Mouse (Mus musculus) midbrain, embryonic 13.5 days (tissue): ENCODE measurements at regions not wholly inside any gene's neighbourhood (a gene's known extent, or its start where the extent isn't known, plus 50 kb on each side); places are given as distances from the start of the nearest gene placed in this dataset. TPM values are rescaled to one million over a fixed set of nuclear protein-coding genes. Genes with fewer than 3 reads are reported as not detected.

Experiments
- ATAC-seq: fragments of 200-750 bp; cut with Nextera tagmentation; 2 replicates; pipeline ENCODE4 v1.8.0; 2017; ENCODE audit warnings: mild to moderate bottlenecking, moderate TSS enrichment, moderate library complexity
- H3K27ac ChIP-seq: fragments of 300-500 bp; sonication (generic); 2 replicates; pipeline ENCODE4 v1.5.1; 2015; ENCODE audit warnings: inconsistent platforms, mild to moderate bottlenecking, moderate library complexity
- H3K27me3 ChIP-seq: fragments of 300-500 bp; sonication (generic); 2 replicates; pipeline ENCODE4 v1.6.1; 2015; ENCODE audit warnings: mild to moderate bottlenecking, inconsistent platforms
- H3K36me3 ChIP-seq: fragments of 300-500 bp; sonication (generic); 2 replicates; pipeline ENCODE4 v1.6.1; 2015; ENCODE audit warnings: mild to moderate bottlenecking, inconsistent platforms
- H3K4me1 ChIP-seq: fragments of 300-500 bp; sonication (generic); replicated peaks from 2 replicates; pipeline ENCODE4 v1.6.1; 2015; ENCODE audit warnings: inconsistent platforms
- H3K4me2 ChIP-seq: fragments of 300-500 bp; sonication (generic); replicated peaks from 2 replicates; pipeline ENCODE4 v1.6.1; 2015; ENCODE audit warnings: moderate library complexity, mild to moderate bottlenecking, inconsistent platforms
- H3K4me3 ChIP-seq: fragments of 300-500 bp; sonication (generic); replicated peaks from 2 replicates; pipeline ENCODE4 v1.5.1; 2015; ENCODE audit warnings: mild to moderate bottlenecking, inconsistent platforms
- H3K9ac ChIP-seq: fragments of 300-500 bp; sonication (generic); replicated peaks from 2 replicates; pipeline ENCODE4 v1.6.1; 2015; ENCODE audit warnings: mild to moderate bottlenecking, inconsistent platforms
- H3K9me3 ChIP-seq: fragments of 300-500 bp; sonication (generic); 2 replicates; pipeline ENCODE4 v1.6.1; 2016; ENCODE audit warnings: mild to moderate bottlenecking, inconsistent platforms
- WGBS: fragments of 180-500 bp; shearing (Covaris S2); methylation state at CpG from one replicate; pipeline ENCODE4 v1.1.7; 2015; 5-methylcytosine and 5-hydroxymethylcytosine counted together
- microRNA-seq: library from miRNA; unstranded; fragments of <30 nt; microRNA quantifications from one replicate; pipeline ENCODE4, GENCODE M21; 2016

DNA sequence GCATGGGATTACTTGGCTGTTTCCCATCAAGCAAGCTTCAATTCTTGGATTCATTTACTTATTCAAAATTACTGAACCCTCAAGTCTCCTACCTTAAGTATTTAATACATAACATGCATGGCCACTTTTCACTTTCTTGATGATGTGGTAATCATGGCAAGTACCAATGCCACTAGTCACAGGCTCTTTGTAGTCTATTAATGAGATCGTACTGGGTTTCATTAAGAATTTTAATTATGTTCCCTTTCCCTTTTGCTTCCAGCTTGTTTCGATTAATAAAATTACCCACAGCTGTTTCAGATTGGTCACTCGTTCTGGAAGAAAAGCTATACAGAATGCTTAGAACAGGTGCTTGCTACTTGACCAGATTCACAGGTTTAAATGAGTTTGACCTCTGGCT lies 238.6 kb downstream of the Nr4a2 start:
- Histone ChIP-seq H3K4me3 (no peak overlapping the region), H3K9ac (no peak overlapping the region), H3K4me2 (no peak overlapping the region), H3K36me3 (no peaks in the 10 kb centered on the region), H3K9me3 (no peaks in the 10 kb centered on the region), H3K4me1 (no peaks in the 10 kb centered on the region), H3K27ac (no peak overlapping the region), H3K27me3 (no peaks in the 10 kb centered on the region)
- 69% methylated on average over 3 of the region's 3 CpGs for WGBS
- no peak for ATAC-seq

DNA sequence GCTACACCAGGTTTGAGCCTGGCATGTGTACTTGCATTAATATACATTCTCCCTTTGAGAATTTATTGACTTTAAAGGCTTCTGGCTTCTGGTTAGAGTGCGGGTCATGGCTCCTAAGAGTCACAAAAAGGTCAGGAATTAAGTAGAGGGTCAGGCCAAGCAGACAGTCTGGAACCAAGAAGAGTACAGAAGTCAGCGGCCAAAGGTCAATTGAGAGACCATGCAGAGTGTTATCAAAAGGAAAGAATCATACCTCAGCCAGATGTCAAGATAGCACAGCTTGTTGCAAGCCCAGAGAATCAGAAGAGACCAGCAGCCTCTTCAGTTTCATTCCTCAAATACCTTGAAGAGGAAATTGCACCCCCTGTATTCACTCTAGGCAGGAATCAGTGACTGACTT lies 263.0 kb downstream of the Nr4a2 start:
- H3K4me1 ChIP-seq = no peaks in the 10 kb centered on the region
- no peak overlapping the region for H3K9ac ChIP-seq
- ATAC-seq = no peak
- no peak overlapping the region for H3K4me3 ChIP-seq
- H3K4me2 ChIP-seq = no peak overlapping the region
- no peaks in the 10 kb centered on the region for H3K36me3 ChIP-seq
- H3K27me3 ChIP-seq = no peaks in the 10 kb centered on the region
- no peak overlapping the region for H3K27ac ChIP-seq
- WGBS = 60% methylated on average over 2 of the region's 2 CpGs
- H3K9me3 ChIP-seq = no peaks in the 10 kb centered on the region

DNA sequence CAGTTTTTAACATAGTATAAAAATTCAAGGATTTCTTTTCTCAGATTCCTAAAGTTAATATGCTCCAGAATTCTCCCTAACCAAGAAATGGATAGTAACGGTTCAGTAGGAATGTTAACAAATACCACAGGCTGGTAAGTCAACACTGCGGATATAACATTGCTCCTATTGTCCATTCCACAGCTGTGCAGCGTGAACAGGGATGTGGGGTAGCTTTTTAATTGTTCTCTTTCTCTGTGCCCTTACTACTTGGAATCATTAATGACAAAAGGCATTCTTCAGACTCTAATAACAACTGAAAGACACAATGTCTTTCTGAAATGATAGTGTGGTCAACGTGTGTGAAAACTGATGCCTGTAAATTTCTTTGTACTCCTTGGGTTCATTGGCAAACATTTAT lies 303.3 kb downstream of the Nr4a2 start:
- H3K4me1 ChIP-seq = no peaks in the 10 kb centered on the region
- 27% methylated on average over 4 of the region's 4 CpGs for WGBS
- ATAC-seq = no peak

DNA sequence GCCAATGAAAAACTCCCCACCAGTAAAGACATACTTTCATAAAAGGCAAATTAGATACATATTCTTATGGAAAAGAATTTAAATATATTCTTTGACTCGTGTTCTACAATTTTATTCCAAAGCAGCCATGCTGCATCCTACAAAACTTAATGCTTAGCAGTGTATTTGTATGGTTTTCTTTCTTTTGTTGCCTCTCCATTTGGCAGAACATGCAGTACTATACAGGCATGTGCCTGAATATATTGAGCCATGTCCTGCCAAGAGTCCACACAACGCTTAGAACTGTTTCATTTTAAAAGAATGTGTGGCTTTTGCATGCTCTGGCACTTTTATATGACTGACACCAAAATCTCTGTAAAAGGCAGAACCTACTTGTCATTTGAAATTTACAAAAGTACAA lies 339.0 kb downstream of the Nr4a2 start:
- Histone ChIP-seq H3K4me3 (no peak overlapping the region), H3K27ac (no peak overlapping the region), H3K9ac (no peak overlapping the region), H3K4me2 (no peak overlapping the region), H3K27me3 (no peaks in the 10 kb centered on the region), H3K36me3 (no peaks in the 10 kb centered on the region), H3K4me1 (no peaks in the 10 kb centered on the region), H3K9me3 (no peaks in the 10 kb centered on the region)
- ATAC-seq = no peak
- WGBS = 82% methylated on average over 2 of the region's 2 CpGs

More for the DNA sequence above, 303.3 kb downstream of the Nr4a2 start:
- Histone ChIP-seq H3K9me3 (no peaks in the 10 kb centered on the region), H3K27ac (no peak overlapping the region), H3K36me3 (no peaks in the 10 kb centered on the region), H3K27me3 (no peaks in the 10 kb centered on the region), H3K9ac (no peak overlapping the region), H3K4me3 (no peak overlapping the region), H3K4me2 (no peak overlapping the region)

Small RNAs in the stretch of these regions (microRNA-seq; reads per million reads assigned to microRNA genes)
- gene Mir195b = not detected
